Mouse (Mus musculus): Measurements from ENCODE around the gene Large1. TPM values are rescaled to one million over a fixed set of nuclear protein-coding genes. Genes with fewer than 3 reads are reported as not detected.

Gene Large1
- total and polyA plus RNA-seq, 3 experiments: 0.22 TPM; not detected in 2

- DNase-seq (ENCODE audit: low spot score) (no peak), ATAC-seq (ENCODE audit: extremely low read depth, insufficient number of reproducible peaks, low FRiP score, poor library complexity, severe bottlenecking) (no peak)
- H3K36me3 ChIP-seq (replicated peaks): no peaks in the 10 kb centered on the region
- TF ChIP-seq GATA2 (IDR thresholded peaks at IDR 0.05; ENCODE audit: borderline replicate concordance, low read depth, low read length): no peak
- TF ChIP-seq POLR2AphosphoS5 (IDR thresholded peaks at IDR 0.05; ENCODE audit: insufficient replicate concordance, low read depth, low read length): no peak
- TF ChIP-seq CTCF (IDR thresholded peaks at IDR 0.05; ENCODE audit: low read depth, low read length): no peak
- TF ChIP-seq GATA1 (IDR thresholded peaks at IDR 0.05; ENCODE audit: borderline replicate concordance, low read length): no peak
- TF ChIP-seq TAL1 (conservative IDR thresholded peaks at IDR 0.05; ENCODE audit: low read depth, low read length): no peak
- no peak overlapping the region for H3K4me3 ChIP-seq (ENCODE audit: low read depth, low read length)
- H3K27me3 ChIP-seq (ENCODE audit: insufficient read depth, low read length): peaks cover 15% of the 10 kb centered on the region; the same call in 1 of the 2 replicates
- no peaks in the 10 kb centered on the region for H3K9me3 ChIP-seq (replicated peaks)
- H3K4me1 ChIP-seq (ENCODE audit: insufficient read depth, low read depth, low read length): no peaks in the 10 kb centered on the region
Measured at GRCm38 (mm10) chr8:72766777-72767176, 586.6 kb downstream of the Large1 start.

GRCm38 (mm10) chr8:72765696-72766095 is 587.6 kb downstream of the Large1 start:
- peaks cover 15% of the 10 kb centered on the region; the same call in 1 of the 2 replicates for H3K27me3 ChIP-seq (ENCODE audit: insufficient read depth, low read length)
- DNase-seq (ENCODE audit: low spot score) (no peak), ATAC-seq (ENCODE audit: extremely low read depth, insufficient number of reproducible peaks, low FRiP score, poor library complexity, severe bottlenecking) (peak; percentile 28; the same call in 1 of the 2 replicates)
- no peak for TF ChIP-seq GATA1 (IDR thresholded peaks at IDR 0.05; ENCODE audit: borderline replicate concordance, low read length)
- TF ChIP-seq TAL1 (conservative IDR thresholded peaks at IDR 0.05; ENCODE audit: low read depth, low read length): no peak
- TF ChIP-seq POLR2AphosphoS5 (IDR thresholded peaks at IDR 0.05; ENCODE audit: insufficient replicate concordance, low read depth, low read length): no peak
- no peak for TF ChIP-seq GATA2 (IDR thresholded peaks at IDR 0.05; ENCODE audit: borderline replicate concordance, low read depth, low read length)
- TF ChIP-seq CTCF (IDR thresholded peaks at IDR 0.05; ENCODE audit: low read depth, low read length): no peak
- no peaks in the 10 kb centered on the region for H3K9me3 ChIP-seq (replicated peaks)
- no peaks in the 10 kb centered on the region for H3K4me1 ChIP-seq (ENCODE audit: insufficient read depth, low read depth, low read length)
- no peak overlapping the region for H3K4me3 ChIP-seq (ENCODE audit: low read depth, low read length)
- no peaks in the 10 kb centered on the region for H3K36me3 ChIP-seq (replicated peaks)
